Mouse (Mus musculus): ENCODE data around the gene Snx29. TPM values are rescaled to one million over a fixed set of nuclear protein-coding genes. Genes with fewer than 3 reads are reported as not detected.
"Not testable (repeated sequence)": the region's sequence is repeated elsewhere in the genome, so short reads cannot be mapped to it uniquely, and the experiment has no call there.

The Snx29 gene
- polyA plus RNA-seq, 1 experiment from 2014 or later, result 12.5 TPM

DNA sequence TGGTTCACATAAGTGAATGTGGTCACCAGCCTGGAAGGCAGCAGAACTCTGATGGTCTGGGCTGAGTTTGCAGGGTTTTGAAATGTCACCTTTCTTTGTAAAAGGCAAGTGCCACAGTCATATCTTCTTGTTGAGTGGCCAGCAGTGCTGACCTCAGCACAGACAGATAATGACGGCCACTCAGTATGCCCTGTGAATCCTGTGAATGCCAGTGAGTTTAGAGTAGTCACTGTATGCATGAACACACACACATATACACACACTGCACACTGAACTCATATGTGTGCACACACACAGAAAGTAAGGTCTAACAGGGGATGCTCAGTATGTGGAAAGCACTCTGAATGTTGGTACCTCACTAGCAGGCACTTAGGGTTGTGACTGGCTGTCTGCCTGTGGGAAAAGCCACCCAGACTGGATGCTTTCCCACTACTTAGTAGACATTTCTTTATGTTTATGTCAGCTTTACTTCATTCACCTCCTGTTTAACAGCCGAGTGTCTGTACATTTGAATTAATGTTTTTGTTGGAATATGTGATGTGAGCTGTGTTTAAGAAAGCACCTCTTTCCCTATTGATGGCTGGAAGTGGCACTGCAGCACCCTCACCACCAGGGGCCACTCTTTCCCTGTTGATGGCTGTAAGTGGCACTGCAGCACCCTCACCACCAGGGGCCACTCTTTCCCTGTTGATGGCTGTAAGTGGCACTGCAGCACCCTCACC is 100.3 kb downstream of the Snx29 start:
- no peak overlapping the region for H3K4me2 ChIP-seq (ENCODE audit: low read depth, low read length, severe bottlenecking)
- WGBS, result 95% methylated on average over 2 of the region's 2 CpGs
- H3K9me3 ChIP-seq (ENCODE audit: control insufficient read depth, low read length), result no peaks in the 10 kb centered on the region
- H3K9ac ChIP-seq (ENCODE audit: low read length), result no peak overlapping the region
- no peak for ATAC-seq (replicated peaks; ENCODE audit: low FRiP score)
- no peak overlapping the region for H3K27ac ChIP-seq (ENCODE audit: low read depth, low read length)
- no peaks in the 10 kb centered on the region for H3K27me3 ChIP-seq (ENCODE audit: control insufficient read depth, insufficient read depth, low read length)
- H3K36me3 ChIP-seq (ENCODE audit: control insufficient read depth, insufficient read depth, low read length), result no peaks in the 10 kb centered on the region
- H3K4me1 ChIP-seq (replicated peaks; ENCODE audit: control insufficient read depth, insufficient read depth, low read length), result no peaks in the 10 kb centered on the region
- DNase-seq (ENCODE audit: low spot score), result no peak
- H3K4me3 ChIP-seq (ENCODE audit: low read depth, low read length), result no peak overlapping the region

- not testable (repeated sequence) for H3K9me3 ChIP-seq (ENCODE audit: control insufficient read depth, low read length); H3K4me1 ChIP-seq (replicated peaks; ENCODE audit: control insufficient read depth, insufficient read depth, low read length); H3K27ac ChIP-seq (ENCODE audit: low read depth, low read length); H3K36me3 ChIP-seq (ENCODE audit: control insufficient read depth, insufficient read depth, low read length); H3K4me2 ChIP-seq (ENCODE audit: low read depth, low read length, severe bottlenecking); DNase-seq (ENCODE audit: low spot score); H3K9ac ChIP-seq (ENCODE audit: low read length); H3K4me3 ChIP-seq (ENCODE audit: low read depth, low read length); H3K27me3 ChIP-seq (ENCODE audit: control insufficient read depth, insufficient read depth, low read length); ATAC-seq (replicated peaks; ENCODE audit: low FRiP score)
- WGBS, result 95% methylated on average over 2 of the region's 2 CpGs
Observed at GRCm38 (mm10) chr16:11423611-11424297, 101.0 kb downstream of the Snx29 start.

DNA sequence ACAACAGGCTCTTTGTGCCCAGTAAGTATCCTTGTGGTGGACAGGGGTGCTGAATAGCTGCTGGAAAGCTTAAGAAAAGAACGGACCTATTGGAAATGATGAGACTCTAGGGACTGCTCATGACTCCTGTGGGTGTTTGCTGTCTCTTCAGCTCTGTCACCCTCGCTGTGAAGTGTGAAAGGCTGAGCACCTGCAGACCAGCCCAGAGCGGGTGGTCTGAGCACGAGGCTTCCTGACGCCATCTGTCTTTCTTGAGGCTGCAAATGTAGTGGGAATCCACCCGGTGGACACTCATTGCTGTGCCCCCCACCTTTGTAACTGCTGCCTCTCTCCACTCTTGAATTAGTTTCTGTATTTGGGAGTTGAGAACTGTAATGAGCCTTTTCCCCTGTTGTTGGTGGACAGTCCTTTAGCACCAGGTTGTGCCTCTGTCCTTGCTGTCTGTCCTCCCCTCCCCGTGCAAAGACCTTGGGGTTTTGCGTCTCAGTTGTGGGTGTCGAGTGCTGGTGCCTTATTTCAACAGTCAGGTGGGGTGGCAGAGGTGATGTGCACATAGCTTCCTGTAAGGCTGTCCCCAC is 101.9 kb downstream of the Snx29 start:
- Histone ChIP-seq H3K27ac (ENCODE audit: low read depth, low read length) (no peak overlapping the region), H3K4me2 (ENCODE audit: low read depth, low read length, severe bottlenecking) (no peak overlapping the region), H3K4me3 (ENCODE audit: low read depth, low read length) (no peak overlapping the region), H3K9ac (ENCODE audit: low read length) (no peak overlapping the region), H3K4me1 (replicated peaks; ENCODE audit: control insufficient read depth, insufficient read depth, low read length) (no peaks in the 10 kb centered on the region), H3K27me3 (ENCODE audit: control insufficient read depth, insufficient read depth, low read length) (no peaks in the 10 kb centered on the region), H3K36me3 (ENCODE audit: control insufficient read depth, insufficient read depth, low read length) (no peaks in the 10 kb centered on the region), H3K9me3 (ENCODE audit: control insufficient read depth, low read length) (no peaks in the 10 kb centered on the region)
- DNase-seq (ENCODE audit: low spot score) (no peak), ATAC-seq (replicated peaks; ENCODE audit: low FRiP score) (no peak)
- WGBS, result 94% methylated on average over 9 of the region's 9 CpGs

- H3K4me1 ChIP-seq (replicated peaks; ENCODE audit: control insufficient read depth, insufficient read depth, low read length), result no peaks in the 10 kb centered on the region
- H3K9ac ChIP-seq (ENCODE audit: low read length), result no peak overlapping the region
- WGBS, result 72% methylated on average over 7 of the region's 7 CpGs
- no peaks in the 10 kb centered on the region for H3K27me3 ChIP-seq (ENCODE audit: control insufficient read depth, insufficient read depth, low read length)
- ATAC-seq (replicated peaks; ENCODE audit: low FRiP score), result no peak
- DNase-seq (ENCODE audit: low spot score), result no peak
- H3K4me2 ChIP-seq (ENCODE audit: low read depth, low read length, severe bottlenecking), result no peak overlapping the region
- no peaks in the 10 kb centered on the region for H3K9me3 ChIP-seq (ENCODE audit: control insufficient read depth, low read length)
- H3K36me3 ChIP-seq (ENCODE audit: control insufficient read depth, insufficient read depth, low read length), result no peaks in the 10 kb centered on the region
- H3K27ac ChIP-seq (ENCODE audit: low read depth, low read length), result no peak overlapping the region
- no peak overlapping the region for H3K4me3 ChIP-seq (ENCODE audit: low read depth, low read length)
Observed at GRCm38 (mm10) chr16:11425279-11425678, 102.6 kb downstream of the Snx29 start.

DNA sequence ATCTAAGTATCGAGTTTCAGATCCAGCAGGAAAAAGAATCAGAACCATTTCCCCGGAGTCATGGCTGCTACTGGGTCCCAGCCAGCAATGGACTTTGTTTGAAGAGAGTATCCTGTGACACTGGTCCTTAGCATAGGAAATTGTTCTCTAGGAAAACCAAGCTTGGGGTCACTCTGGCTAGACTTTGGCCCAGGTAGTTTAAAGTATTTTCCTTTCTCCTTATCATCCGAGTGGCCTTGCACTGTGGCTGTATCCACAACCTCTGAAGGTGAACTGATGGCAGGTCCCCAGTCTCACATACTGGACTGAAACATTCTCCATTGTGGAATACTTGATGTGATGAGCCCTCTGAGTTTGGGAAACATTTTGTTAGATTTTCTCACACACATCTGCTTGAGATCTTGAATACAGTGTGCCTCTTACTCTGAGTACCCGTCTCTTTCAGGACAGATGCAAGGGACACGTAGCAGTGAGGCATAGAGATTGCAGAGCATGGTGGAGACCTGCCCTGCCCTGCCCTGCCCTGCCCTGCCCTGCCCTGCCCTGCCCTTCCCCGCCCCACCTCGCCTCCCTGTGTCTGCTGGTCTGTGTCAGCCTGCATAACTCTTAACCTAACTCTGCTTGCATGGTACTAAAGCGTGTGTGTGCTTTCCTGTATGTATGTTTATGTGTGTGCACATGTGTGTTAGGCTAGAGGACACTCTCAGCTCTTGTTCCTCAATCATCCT is 104.3 kb downstream of the Snx29 start:
- no peak for DNase-seq (ENCODE audit: low spot score)
- H3K4me1 ChIP-seq (replicated peaks; ENCODE audit: control insufficient read depth, insufficient read depth, low read length), result no peaks in the 10 kb centered on the region

DNA sequence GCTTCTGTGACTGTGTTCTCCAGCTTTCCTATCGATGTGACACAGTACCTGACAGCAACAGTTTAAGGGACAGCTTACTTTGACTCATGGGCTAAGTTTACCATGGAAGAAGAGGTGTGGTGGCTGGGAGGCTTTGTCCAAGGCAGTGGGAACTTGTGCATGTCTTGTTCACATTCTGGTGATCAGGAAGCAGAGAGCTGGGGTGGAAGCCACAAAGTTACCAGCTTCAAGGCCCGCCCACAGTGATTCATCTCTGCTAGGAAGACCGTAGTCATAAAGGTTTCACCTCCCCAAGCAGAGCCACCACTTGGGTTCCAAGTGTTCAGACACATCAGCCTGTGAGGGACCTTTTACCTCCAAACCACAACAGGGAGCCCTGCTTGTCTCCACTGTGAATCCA is 107.1 kb downstream of the Snx29 start:
- H3K4me2 ChIP-seq (ENCODE audit: low read depth, low read length, severe bottlenecking), result no peak overlapping the region
- H3K27ac ChIP-seq (ENCODE audit: low read depth, low read length), result no peak overlapping the region
- 95% methylated on average over 3 of the region's 3 CpGs for WGBS
- H3K27me3 ChIP-seq (ENCODE audit: control insufficient read depth, insufficient read depth, low read length), result no peaks in the 10 kb centered on the region
- H3K4me3 ChIP-seq (ENCODE audit: low read depth, low read length), result no peak overlapping the region
- no peaks in the 10 kb centered on the region for H3K9me3 ChIP-seq (ENCODE audit: control insufficient read depth, low read length)
- H3K9ac ChIP-seq (ENCODE audit: low read length), result no peak overlapping the region
- ATAC-seq (replicated peaks; ENCODE audit: low FRiP score) (no peak), DNase-seq (ENCODE audit: low spot score) (no peak)
- no peaks in the 10 kb centered on the region for H3K36me3 ChIP-seq (ENCODE audit: control insufficient read depth, insufficient read depth, low read length)
- no peaks in the 10 kb centered on the region for H3K4me1 ChIP-seq (replicated peaks; ENCODE audit: control insufficient read depth, insufficient read depth, low read length)

More for the DNA sequence above, 104.3 kb downstream of the Snx29 start:
- Histone ChIP-seq H3K9ac (ENCODE audit: low read length) (no peak overlapping the region), H3K4me3 (ENCODE audit: low read depth, low read length) (no peak overlapping the region), H3K4me2 (ENCODE audit: low read depth, low read length, severe bottlenecking) (no peak overlapping the region), H3K36me3 (ENCODE audit: control insufficient read depth, insufficient read depth, low read length) (no peaks in the 10 kb centered on the region), H3K27ac (ENCODE audit: low read depth, low read length) (no peak overlapping the region), H3K27me3 (ENCODE audit: control insufficient read depth, insufficient read depth, low read length) (no peaks in the 10 kb centered on the region), H3K9me3 (ENCODE audit: control insufficient read depth, low read length) (no peaks in the 10 kb centered on the region)
- WGBS, result 77% methylated on average over 8 of the region's 8 CpGs
- ATAC-seq (replicated peaks; ENCODE audit: low FRiP score), result no peak

- no peak overlapping the region for H3K9ac ChIP-seq (ENCODE audit: low read length)
- H3K27me3 ChIP-seq (ENCODE audit: control insufficient read depth, insufficient read depth, low read length), result no peaks in the 10 kb centered on the region
- no peak overlapping the region for H3K27ac ChIP-seq (ENCODE audit: low read depth, low read length)
- H3K4me2 ChIP-seq (ENCODE audit: low read depth, low read length, severe bottlenecking), result no peak overlapping the region
- no peak overlapping the region for H3K4me3 ChIP-seq (ENCODE audit: low read depth, low read length)
- no peak for ATAC-seq (replicated peaks; ENCODE audit: low FRiP score)
- 82% methylated on average over 6 of the region's 6 CpGs for WGBS
- H3K9me3 ChIP-seq (ENCODE audit: control insufficient read depth, low read length), result no peaks in the 10 kb centered on the region
- H3K4me1 ChIP-seq (replicated peaks; ENCODE audit: control insufficient read depth, insufficient read depth, low read length), result no peaks in the 10 kb centered on the region
- no peaks in the 10 kb centered on the region for H3K36me3 ChIP-seq (ENCODE audit: control insufficient read depth, insufficient read depth, low read length)
- no peak for DNase-seq (ENCODE audit: low spot score)
Observed at GRCm38 (mm10) chr16:11430520-11430919, 107.8 kb downstream of the Snx29 start.

DNA sequence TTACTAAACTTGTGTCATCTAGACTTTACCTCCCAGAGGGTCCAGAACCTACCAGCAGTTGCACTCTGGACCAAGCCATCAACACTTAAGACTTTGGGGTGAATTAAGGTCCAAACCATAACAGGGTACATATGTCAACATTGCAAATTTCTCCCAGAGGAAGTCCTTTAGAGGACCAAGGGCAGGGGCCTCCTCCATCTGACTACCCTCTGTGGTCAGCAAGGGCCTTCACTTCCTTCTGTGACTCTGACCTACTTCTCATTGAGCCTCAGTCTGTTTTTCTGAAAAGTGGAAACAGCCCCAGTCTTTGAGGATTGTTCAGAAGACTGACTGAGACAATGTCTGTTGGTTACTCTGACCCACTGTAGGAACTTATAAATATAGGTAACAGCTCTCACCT is 111.1 kb downstream of the Snx29 start:
- no peaks in the 10 kb centered on the region for H3K36me3 ChIP-seq (ENCODE audit: control insufficient read depth, insufficient read depth, low read length)
- ATAC-seq (replicated peaks; ENCODE audit: low FRiP score), result no peak

More for the DNA sequence above, 111.1 kb downstream of the Snx29 start:
- Histone ChIP-seq H3K4me3 (ENCODE audit: low read depth, low read length) (no peak overlapping the region), H3K9ac (ENCODE audit: low read length) (no peak overlapping the region), H3K27me3 (ENCODE audit: control insufficient read depth, insufficient read depth, low read length) (no peaks in the 10 kb centered on the region), H3K4me2 (ENCODE audit: low read depth, low read length, severe bottlenecking) (no peak overlapping the region), H3K4me1 (replicated peaks; ENCODE audit: control insufficient read depth, insufficient read depth, low read length) (no peaks in the 10 kb centered on the region), H3K27ac (ENCODE audit: low read depth, low read length) (no peak overlapping the region), H3K9me3 (ENCODE audit: control insufficient read depth, low read length) (no peaks in the 10 kb centered on the region)
- DNase-seq (ENCODE audit: low spot score), result no peak

Data from forebrain, embryonic 11.5 days (tissue).